Mouse (Mus musculus): Measurements from ENCODE around the gene Slc38a2.

Gene Slc38a2

GRCm38 (mm10) chr15:96699521-96700511 lies at the start of gene Slc38a2:
Gene Slc38a2, minus strand, starts transcription at chr15:96699730.
- peak; percentile 91 for DNase-seq

DNA sequence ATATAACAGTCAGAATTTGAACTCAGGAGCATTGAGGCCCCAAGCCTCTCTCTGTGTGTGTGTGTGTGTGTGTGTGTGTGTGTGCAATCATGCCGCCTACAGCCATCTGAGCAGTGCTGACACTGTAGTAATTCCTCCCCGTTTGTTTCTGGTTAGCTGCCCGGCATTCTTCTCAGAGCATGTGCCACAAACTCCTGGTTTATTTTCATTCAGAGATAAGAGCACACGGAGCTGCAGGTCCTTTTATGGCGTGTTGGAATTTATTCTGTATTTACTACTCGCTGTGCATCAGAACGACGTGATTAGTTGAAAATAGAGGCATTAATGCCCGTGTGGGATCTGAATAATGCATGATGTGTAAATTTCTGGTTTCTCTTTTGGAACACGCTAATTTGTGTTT lies 49.6 kb upstream of the Slc38a2 start:
- DNase-seq = no peak

- DNase-seq = no peak
Measured at GRCm38 (mm10) chr15:96747551-96747950, 48.0 kb upstream of the Slc38a2 start.

GRCm38 (mm10) chr15:96746986-96747385 lies 47.5 kb upstream of the Slc38a2 start:
- DNase-seq = no peak

DNA sequence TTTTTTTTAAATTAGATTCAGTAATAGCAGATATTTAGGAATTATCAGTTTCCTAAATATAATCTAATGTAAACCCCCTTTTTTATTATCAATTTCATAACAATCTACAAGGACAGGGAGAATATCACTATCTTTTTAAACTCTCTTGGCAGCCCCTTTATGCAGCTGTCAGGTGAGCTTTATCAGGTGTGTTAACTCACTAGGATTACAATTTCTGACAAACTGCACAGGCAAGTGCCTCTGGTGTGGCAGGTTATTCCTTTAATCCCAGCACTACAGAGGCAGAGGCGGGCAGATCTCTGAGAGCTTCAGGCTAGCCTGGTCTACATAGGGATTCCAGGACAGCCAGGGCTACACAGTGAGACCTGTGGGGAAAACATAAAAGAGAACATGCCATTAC lies 45.8 kb upstream of the Slc38a2 start:
- no peak for DNase-seq

DNA sequence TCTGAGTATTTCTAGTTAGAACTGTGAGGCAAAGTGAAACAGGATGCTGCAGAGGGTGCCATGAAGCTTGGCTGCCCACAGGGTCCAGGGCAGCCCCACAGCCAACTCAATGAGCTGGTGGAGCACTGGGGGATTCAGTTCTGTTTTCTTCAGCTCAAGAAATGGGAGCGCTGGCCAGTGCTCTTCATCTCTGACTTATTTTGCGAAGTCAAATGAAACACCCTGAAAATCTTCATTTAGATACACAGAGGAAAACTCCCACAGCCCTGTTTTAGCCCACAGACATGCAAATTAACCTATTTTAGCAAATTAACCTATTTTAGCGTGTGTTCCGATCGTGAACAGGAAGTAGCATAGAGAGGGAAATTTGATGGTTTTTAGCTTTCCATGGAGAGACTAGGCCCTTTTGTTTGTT lies 45.4 kb upstream of the Slc38a2 start:
- DNase-seq = no peak

DNA sequence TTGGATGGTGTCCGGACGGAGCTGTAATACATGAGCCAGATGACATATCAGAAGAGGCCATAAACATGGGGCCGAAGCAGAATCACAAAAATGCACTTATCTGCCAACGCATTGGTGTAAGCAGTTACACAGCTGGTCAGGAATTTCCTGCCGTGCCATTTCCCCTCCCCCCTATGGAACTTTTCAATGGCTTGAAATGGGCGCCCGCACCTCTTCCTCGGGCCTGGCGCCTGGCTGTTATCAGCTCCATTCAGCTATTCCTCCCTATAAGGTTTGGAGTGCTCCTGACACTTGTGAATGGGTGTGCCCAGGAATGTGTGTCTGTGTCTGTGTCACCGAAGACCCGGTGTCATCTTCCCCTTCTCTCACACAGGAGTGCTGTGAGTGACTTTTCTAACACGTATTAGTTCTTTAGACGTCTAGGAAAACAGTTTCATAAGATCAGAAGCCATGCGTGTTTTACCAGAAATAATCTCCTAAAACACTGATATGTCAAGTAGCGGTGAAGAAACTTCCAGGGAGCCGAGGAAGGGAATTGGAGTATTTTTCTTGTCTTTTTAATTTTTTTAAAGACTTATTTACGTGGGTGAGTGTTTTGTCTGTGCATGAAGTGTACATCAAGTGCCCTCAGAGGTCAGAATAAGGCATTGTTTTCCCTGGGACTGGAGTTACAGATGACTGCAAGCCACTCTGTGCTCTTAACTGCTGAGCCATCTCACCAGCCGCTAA lies 44.8 kb upstream of the Slc38a2 start:
- DNase-seq = no peak

GRCm38 (mm10) chr15:96743257-96743656 lies 43.7 kb upstream of the Slc38a2 start:
- DNase-seq = no peak

GRCm38 (mm10) chr15:96742591-96743241 lies 43.2 kb upstream of the Slc38a2 start:
- DNase-seq = no peak

GRCm38 (mm10) chr15:96740865-96741561 lies 41.5 kb upstream of the Slc38a2 start:
- DNase-seq = no peak

- DNase-seq = no peak
Measured at GRCm38 (mm10) chr15:96740091-96740490, 40.6 kb upstream of the Slc38a2 start.

- no peak for DNase-seq
Measured at GRCm38 (mm10) chr15:96736663-96737385, 37.3 kb upstream of the Slc38a2 start.

DNA sequence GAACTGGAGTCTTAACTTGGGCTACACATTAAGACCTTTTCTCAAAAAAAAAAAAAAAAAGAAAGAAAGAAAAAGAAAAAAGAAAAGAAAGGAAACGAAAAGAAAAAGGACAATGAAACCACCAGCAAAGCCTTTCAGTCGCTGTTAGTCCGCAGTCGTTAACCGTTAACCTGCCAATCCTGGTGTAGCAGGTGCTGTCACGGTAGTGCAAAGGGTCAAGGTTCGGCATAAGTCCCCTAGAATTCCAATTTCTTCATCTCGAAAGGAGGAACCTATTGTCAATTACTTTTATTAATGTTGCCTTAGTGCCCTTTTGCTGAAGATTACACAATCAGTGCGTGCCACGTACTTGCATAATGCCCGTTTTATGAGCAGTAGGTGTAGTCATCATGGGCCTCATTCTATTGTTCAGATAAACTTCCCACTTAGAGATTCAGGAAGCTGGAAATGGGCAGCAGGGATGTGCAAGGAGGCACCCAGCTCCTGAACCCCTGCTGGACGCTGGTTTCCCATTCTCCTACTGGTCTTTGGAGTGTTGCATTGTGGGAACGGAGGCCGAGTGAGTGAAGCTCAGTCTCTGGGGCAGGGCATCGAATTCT lies 36.1 kb upstream of the Slc38a2 start:
- DNase-seq = no peak

- no peak for DNase-seq
Measured at GRCm38 (mm10) chr15:96734423-96734822, 34.9 kb upstream of the Slc38a2 start.

GRCm38 (mm10) chr15:96730416-96730815 lies 30.9 kb upstream of the Slc38a2 start:
- DNase-seq = no peak

DNA sequence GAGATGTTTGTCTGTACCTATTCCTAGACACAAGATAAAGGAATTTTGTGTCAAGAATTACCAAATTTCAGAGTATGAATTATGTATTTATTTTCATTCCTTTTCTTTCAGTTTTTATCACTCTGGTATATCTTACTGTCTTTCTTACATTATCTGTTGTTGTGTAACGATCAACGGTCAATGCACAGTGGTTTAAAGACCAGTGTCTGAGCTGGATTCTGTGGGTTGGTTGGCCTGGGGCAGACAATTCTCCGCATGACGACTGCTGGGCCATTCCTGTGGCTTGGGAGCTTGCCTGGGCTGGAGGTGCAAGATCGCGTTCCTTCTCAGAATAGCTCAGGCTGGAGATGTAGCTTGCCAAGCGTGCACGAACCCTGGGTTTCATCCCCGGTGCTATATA lies 30.3 kb upstream of the Slc38a2 start:
- no peak for DNase-seq

GRCm38 (mm10) chr15:96728993-96729392 lies 29.5 kb upstream of the Slc38a2 start:
- DNase-seq = no peak

- no peak for DNase-seq
Measured at GRCm38 (mm10) chr15:96728346-96728745, 28.8 kb upstream of the Slc38a2 start.

DNA sequence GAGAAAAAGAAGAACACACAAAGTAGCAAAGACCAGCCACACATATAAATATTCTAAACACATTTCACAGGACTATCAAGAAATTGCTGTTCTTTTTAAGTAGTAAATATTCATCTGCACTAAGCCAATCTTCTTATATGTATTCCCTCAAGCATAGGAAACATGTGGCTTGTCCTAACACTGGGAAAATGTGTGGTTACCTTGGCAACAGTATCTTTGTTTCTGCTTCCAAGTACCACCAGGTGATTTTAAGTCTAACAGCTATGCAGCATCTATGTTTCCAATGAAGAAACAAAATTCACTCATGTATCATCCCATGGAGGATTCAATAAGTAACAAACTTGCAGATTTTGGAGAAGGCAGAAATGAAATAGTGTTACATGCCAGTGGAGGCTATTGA lies 25.0 kb upstream of the Slc38a2 start:
- DNase-seq = no peak

DNA sequence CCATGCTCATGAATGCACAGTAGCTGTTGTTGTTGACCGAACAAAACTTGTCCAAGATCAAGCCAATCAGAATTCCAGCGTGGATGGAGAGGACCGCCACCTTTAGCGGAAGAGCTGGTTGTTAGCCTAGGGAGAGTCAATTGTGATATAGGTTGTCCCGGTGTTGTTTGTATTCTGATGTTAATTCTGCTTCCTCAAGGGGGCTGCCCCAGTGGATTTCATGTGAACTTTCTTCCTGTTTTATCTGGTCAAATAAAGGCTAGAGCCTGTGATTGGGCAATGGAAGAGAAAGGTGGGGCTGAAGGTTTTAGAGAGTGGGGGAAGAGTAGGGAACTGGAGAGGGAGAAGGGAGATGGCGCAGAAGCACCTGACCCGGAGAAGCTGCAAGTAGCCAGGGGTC lies 22.7 kb upstream of the Slc38a2 start:
- no peak for DNase-seq

GRCm38 (mm10) chr15:96720146-96720545 lies 20.6 kb upstream of the Slc38a2 start:
- no peak for DNase-seq

DNA sequence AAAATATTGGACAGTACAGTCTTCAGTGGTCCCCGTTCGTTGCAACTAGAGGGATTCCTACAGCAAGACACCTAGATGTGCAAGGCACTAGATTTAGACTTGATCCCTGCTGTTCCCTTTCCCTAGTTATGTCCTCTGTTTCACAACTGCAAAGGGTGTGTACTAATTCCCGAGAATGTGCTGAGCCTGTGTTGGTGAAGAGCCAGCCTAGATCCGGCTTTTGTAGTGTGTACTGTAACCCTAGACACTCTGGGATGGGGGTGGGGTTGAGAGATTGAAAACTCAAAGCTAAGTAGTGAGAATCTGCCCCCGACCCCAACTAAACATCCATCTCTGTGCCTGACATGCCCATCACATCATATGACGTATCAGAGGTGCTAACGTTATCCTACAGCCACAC lies 18.9 kb upstream of the Slc38a2 start:
- DNase-seq = no peak
